Mouse (Mus musculus): ENCODE results near the gene Nme7. TPM values are rescaled to one million over a fixed set of nuclear protein-coding genes. Genes with fewer than 3 reads are reported as not detected.

Gene Nme7
- polyA plus RNA-seq, 1 experiment = 0.27 TPM

GRCm38 (mm10) chr1:164315266-164315665 is 11.3 kb downstream of the Nme7 start:
- Histone ChIP-seq H3K36me3 (ENCODE audit: control insufficient read depth) (peaks cover 13% of the 10 kb centered on the region), H3K9me3 (ENCODE audit: control insufficient read depth, low read length) (no peaks in the 10 kb centered on the region), H3K4me1 (ENCODE audit: control insufficient read depth) (peaks cover 20% of the 10 kb centered on the region), H3K4me3 (replicated peaks) (no peak overlapping the region), H3K27me3 (ENCODE audit: control insufficient read depth) (no peaks in the 10 kb centered on the region)
- TF ChIP-seq TAL1 (IDR thresholded peaks at IDR 0.05; ENCODE audit: low read length) (no peak), GATA1 (IDR thresholded peaks at IDR 0.05; ENCODE audit: low read length) (no peak)

GRCm38 (mm10) chr1:164316697-164317096 is 12.8 kb downstream of the Nme7 start:
- TF ChIP-seq GATA1 (IDR thresholded peaks at IDR 0.05; ENCODE audit: low read length) (no peak), TAL1 (IDR thresholded peaks at IDR 0.05; ENCODE audit: low read length) (no peak)
- Histone ChIP-seq H3K4me3 (replicated peaks) (no peak overlapping the region), H3K36me3 (ENCODE audit: control insufficient read depth) (peaks cover 13% of the 10 kb centered on the region)

DNA sequence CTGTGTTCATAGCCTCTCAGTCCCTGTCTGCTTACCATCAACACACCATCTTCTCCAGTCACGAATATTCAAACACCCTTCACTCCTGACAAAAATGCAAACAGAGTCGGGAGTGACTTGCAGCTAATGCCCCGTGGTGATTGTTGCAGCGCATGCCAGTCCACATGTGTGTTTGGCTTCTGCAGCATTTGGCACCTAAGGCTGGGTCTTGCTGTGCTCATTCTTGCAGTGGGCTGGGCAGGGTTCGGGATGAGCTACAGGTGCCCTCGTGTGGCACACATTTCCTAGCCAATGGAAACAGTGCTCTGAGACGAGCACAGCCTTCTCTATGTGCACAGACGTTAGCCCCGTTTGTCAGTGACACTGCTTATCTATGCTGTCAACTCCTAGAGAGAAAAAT is 13.3 kb downstream of the Nme7 start:
- Histone ChIP-seq H3K27me3 (ENCODE audit: control insufficient read depth) (no peaks in the 10 kb centered on the region), H3K36me3 (ENCODE audit: control insufficient read depth) (peaks cover 11% of the 10 kb centered on the region), H3K9me3 (ENCODE audit: control insufficient read depth, low read length) (no peaks in the 10 kb centered on the region), H3K4me3 (replicated peaks) (no peak overlapping the region), H3K4me1 (ENCODE audit: control insufficient read depth) (peaks cover 20% of the 10 kb centered on the region)
- TF ChIP-seq GATA1 (IDR thresholded peaks at IDR 0.05; ENCODE audit: low read length) = no peak
- no peak for TF ChIP-seq TAL1 (IDR thresholded peaks at IDR 0.05; ENCODE audit: low read length)

More at GRCm38 (mm10) chr1:164316697-164317096, 12.8 kb downstream of the Nme7 start:
- H3K9me3 ChIP-seq (ENCODE audit: control insufficient read depth, low read length) = no peaks in the 10 kb centered on the region
- no peaks in the 10 kb centered on the region for H3K27me3 ChIP-seq (ENCODE audit: control insufficient read depth)
- H3K4me1 ChIP-seq (ENCODE audit: control insufficient read depth) = peaks cover 20% of the 10 kb centered on the region

GRCm38 (mm10) chr1:164318474-164318873 is 14.6 kb downstream of the Nme7 start:
- Histone ChIP-seq H3K4me3 (replicated peaks) (no peak overlapping the region), H3K27me3 (ENCODE audit: control insufficient read depth) (no peaks in the 10 kb centered on the region), H3K9me3 (ENCODE audit: control insufficient read depth, low read length) (no peaks in the 10 kb centered on the region), H3K36me3 (ENCODE audit: control insufficient read depth) (peaks cover 7% of the 10 kb centered on the region), H3K4me1 (ENCODE audit: control insufficient read depth) (peaks cover 20% of the 10 kb centered on the region)
- TF ChIP-seq TAL1 (IDR thresholded peaks at IDR 0.05; ENCODE audit: low read length) (no peak), GATA1 (IDR thresholded peaks at IDR 0.05; ENCODE audit: low read length) (no peak)

DNA sequence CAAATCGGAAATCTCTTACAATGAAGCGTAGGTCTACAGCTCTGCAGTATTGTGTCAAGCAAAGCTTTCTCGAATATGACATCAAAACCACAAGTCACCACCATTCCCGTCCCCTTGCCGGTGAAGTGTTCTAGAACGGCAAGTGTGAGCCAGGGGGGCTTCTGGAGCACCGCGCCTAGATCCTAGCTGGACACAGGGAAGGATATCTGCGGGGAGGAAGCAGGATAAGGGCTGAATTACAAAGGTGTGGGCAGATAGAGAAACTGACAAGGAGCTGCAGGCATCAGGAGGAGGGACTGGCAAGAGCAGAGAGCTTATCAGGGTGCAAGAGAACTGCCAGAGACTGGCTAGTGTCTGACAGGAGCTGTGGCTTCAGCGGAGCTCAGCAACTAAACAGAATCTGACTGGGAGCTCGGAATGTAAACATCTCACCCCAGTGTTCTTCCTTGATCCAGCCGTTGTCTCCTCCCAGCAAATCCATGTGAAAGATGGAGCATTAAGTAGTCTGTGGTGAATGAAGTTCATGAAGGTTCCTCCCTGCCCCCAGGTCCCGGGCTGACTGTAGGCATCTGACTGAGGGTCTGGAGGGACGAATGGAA is 15.7 kb downstream of the Nme7 start:
- TF ChIP-seq TAL1 (IDR thresholded peaks at IDR 0.05; ENCODE audit: low read length) (no peak), GATA1 (IDR thresholded peaks at IDR 0.05; ENCODE audit: low read length) (no peak)
- Histone ChIP-seq H3K27me3 (ENCODE audit: control insufficient read depth) (no peaks in the 10 kb centered on the region), H3K9me3 (ENCODE audit: control insufficient read depth, low read length) (no peaks in the 10 kb centered on the region), H3K36me3 (ENCODE audit: control insufficient read depth) (peaks cover 7% of the 10 kb centered on the region), H3K4me3 (replicated peaks) (no peak overlapping the region), H3K4me1 (ENCODE audit: control insufficient read depth) (peaks cover 11% of the 10 kb centered on the region)

DNA sequence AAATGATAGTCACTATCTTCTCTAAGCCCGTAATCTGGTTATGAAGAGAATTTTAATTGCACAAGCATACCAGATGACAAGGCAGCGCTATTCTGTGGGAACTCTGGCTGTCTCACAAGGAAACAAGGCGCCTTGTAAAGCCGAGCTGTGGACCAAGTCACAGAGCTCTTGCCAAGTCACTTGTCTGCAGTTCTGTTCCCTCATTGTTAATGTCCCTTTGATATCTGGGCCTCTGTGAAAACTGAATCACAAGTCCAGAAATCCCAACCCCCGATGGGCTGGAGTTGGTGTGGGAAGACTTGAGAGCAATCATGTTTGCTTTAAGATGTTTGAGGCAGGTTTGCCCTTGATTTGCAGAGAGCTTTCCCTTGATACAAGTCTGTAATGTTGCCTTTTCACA is 16.8 kb downstream of the Nme7 start:
- peaks cover 5% of the 10 kb centered on the region for H3K4me1 ChIP-seq (ENCODE audit: control insufficient read depth)
- no peak for TF ChIP-seq GATA1 (IDR thresholded peaks at IDR 0.05; ENCODE audit: low read length)
- no peak for TF ChIP-seq TAL1 (IDR thresholded peaks at IDR 0.05; ENCODE audit: low read length)
- peaks cover 2% of the 10 kb centered on the region; the same call in 1 of the 2 replicates for H3K36me3 ChIP-seq (ENCODE audit: control insufficient read depth)
- H3K4me3 ChIP-seq (replicated peaks) = no peak overlapping the region
- H3K27me3 ChIP-seq (ENCODE audit: control insufficient read depth) = no peaks in the 10 kb centered on the region
- no peaks in the 10 kb centered on the region for H3K9me3 ChIP-seq (ENCODE audit: control insufficient read depth, low read length)

GRCm38 (mm10) chr1:164321408-164321807 is 17.5 kb downstream of the Nme7 start:
- H3K36me3 ChIP-seq (ENCODE audit: control insufficient read depth) = peaks cover 2% of the 10 kb centered on the region; the same call in 1 of the 2 replicates
- TF ChIP-seq TAL1 (IDR thresholded peaks at IDR 0.05; ENCODE audit: low read length) (no peak), GATA1 (IDR thresholded peaks at IDR 0.05; ENCODE audit: low read length) (no peak)
- no peak overlapping the region for H3K4me3 ChIP-seq (replicated peaks)
- H3K9me3 ChIP-seq (ENCODE audit: control insufficient read depth, low read length) = no peaks in the 10 kb centered on the region
- H3K27me3 ChIP-seq (ENCODE audit: control insufficient read depth) = no peaks in the 10 kb centered on the region
- H3K4me1 ChIP-seq (ENCODE audit: control insufficient read depth) = peaks cover 5% of the 10 kb centered on the region

DNA sequence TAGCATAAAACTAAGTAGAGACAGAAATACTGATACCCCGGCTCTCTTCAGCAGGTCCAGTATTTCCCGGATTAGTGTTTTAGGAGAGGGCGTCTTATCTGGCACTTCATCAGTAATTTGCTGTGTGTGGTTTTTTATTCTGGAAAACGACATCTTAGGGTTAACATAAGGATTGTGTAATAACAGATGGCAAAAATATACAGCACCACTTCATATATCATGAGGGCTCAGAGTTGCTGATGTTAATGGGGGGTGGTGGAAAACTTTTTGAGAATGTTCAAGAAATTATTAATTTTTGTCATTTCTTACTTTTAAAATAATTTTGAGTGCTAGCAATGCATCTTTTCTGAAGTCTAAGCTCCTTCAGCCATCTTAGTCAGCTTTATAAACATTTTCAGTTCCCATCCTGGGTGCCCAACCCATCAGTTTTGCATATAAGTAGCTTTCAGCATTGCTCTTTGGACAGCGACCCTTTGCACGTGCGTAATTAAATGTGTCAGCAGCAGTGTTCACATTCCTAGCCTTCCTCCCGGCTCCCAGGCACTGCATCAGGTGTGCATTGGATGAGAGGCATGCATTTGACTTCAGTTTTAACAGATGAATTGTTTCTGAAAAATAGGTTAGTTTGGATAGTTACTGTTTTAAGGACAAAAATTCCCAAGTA is 19.2 kb downstream of the Nme7 start:
- no peak for TF ChIP-seq TAL1 (IDR thresholded peaks at IDR 0.05; ENCODE audit: low read length)
- TF ChIP-seq GATA1 (IDR thresholded peaks at IDR 0.05; ENCODE audit: low read length) = no peak

DNA sequence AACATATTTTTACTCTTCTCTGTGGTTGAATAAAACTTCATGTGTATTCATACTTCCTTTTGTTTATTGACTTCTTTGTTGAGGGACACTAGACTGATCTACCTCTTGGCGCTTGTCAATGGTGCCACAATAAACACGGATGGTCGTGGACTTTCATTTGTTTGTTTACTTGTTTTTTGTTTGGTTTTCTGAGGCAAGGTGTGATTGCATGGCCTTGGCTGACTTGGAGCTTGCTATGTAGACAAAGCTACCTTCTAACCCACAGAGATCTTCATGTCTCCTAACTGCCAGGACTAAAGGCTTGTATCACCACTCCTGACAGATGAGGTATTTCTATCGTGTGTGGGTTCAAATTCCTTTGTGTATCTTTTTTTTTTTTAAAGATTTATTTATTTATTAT is 20.3 kb downstream of the Nme7 start:
- Histone ChIP-seq H3K36me3 (ENCODE audit: control insufficient read depth) (peaks cover 5% of the 10 kb centered on the region), H3K27me3 (ENCODE audit: control insufficient read depth) (no peaks in the 10 kb centered on the region), H3K4me1 (ENCODE audit: control insufficient read depth) (peaks cover 5% of the 10 kb centered on the region), H3K4me3 (replicated peaks) (no peak overlapping the region), H3K9me3 (ENCODE audit: control insufficient read depth, low read length) (no peaks in the 10 kb centered on the region)
- TF ChIP-seq GATA1 (IDR thresholded peaks at IDR 0.05; ENCODE audit: low read length) (no peak), TAL1 (IDR thresholded peaks at IDR 0.05; ENCODE audit: low read length) (no peak)

More for the DNA sequence above, 19.2 kb downstream of the Nme7 start:
- Histone ChIP-seq H3K9me3 (ENCODE audit: control insufficient read depth, low read length) (no peaks in the 10 kb centered on the region), H3K36me3 (ENCODE audit: control insufficient read depth) (no peaks in the 10 kb centered on the region), H3K27me3 (ENCODE audit: control insufficient read depth) (no peaks in the 10 kb centered on the region), H3K4me3 (replicated peaks) (no peak overlapping the region), H3K4me1 (ENCODE audit: control insufficient read depth) (peaks cover 5% of the 10 kb centered on the region)
